Mouse (Mus musculus) Muller cell, postnatal 12 days (primary cell): Measurements from ENCODE around the gene Abcc8.

ENCODE experiments used
- DNase-seq: peaks from one replicate; pipeline ENCODE4 v3.0.0-alpha.2; 2015; ENCODE audit errors: inconsistent ontology term

The Abcc8 gene

GRCm38 (mm10) chr7:46154498-46155488 is 25.0 kb downstream of the Abcc8 start:
- DNase-seq = no peak

GRCm38 (mm10) chr7:46152819-46153351 is 26.9 kb downstream of the Abcc8 start:
- no peak for DNase-seq

GRCm38 (mm10) chr7:46147417-46147816 is 32.4 kb downstream of the Abcc8 start:
- no peak for DNase-seq

- DNase-seq = no peak
Measured at GRCm38 (mm10) chr7:46146675-46147308, 33.0 kb downstream of the Abcc8 start.

- DNase-seq = no peak
Measured at GRCm38 (mm10) chr7:46144061-46144460, 35.8 kb downstream of the Abcc8 start.

GRCm38 (mm10) chr7:46138329-46138930 is 41.4 kb downstream of the Abcc8 start:
- DNase-seq = no peak

GRCm38 (mm10) chr7:46133858-46134257 is 46.0 kb downstream of the Abcc8 start:
- no peak for DNase-seq

GRCm38 (mm10) chr7:46132229-46132628 is 47.6 kb downstream of the Abcc8 start:
- DNase-seq = no peak

GRCm38 (mm10) chr7:46131806-46132205 is 48.0 kb downstream of the Abcc8 start:
- DNase-seq = no peak

GRCm38 (mm10) chr7:46131266-46131665 is 48.6 kb downstream of the Abcc8 start:
- DNase-seq = peak; percentile 45

GRCm38 (mm10) chr7:46130723-46131122 is 49.1 kb downstream of the Abcc8 start:
- DNase-seq = no peak

GRCm38 (mm10) chr7:46129463-46130179 is 50.2 kb downstream of the Abcc8 start:
- DNase-seq = no peak

GRCm38 (mm10) chr7:46128196-46128595 is 51.6 kb downstream of the Abcc8 start:
- DNase-seq = no peak

- no peak for DNase-seq
Measured at GRCm38 (mm10) chr7:46125340-46125739, 54.5 kb downstream of the Abcc8 start.

GRCm38 (mm10) chr7:46124460-46124859 is 55.4 kb downstream of the Abcc8 start:
- no peak for DNase-seq

- no peak for DNase-seq
Measured at GRCm38 (mm10) chr7:46122964-46123363, 56.9 kb downstream of the Abcc8 start.

GRCm38 (mm10) chr7:46117035-46117434 is 62.8 kb downstream of the Abcc8 start:
- no peak for DNase-seq

- DNase-seq = peak; percentile 73
Measured at GRCm38 (mm10) chr7:46116118-46116581, 63.7 kb downstream of the Abcc8 start.

- DNase-seq = no peak
Measured at GRCm38 (mm10) chr7:46113435-46113834, 66.4 kb downstream of the Abcc8 start.

- DNase-seq = no peak
Measured at GRCm38 (mm10) chr7:46111938-46112337, 67.9 kb downstream of the Abcc8 start.

GRCm38 (mm10) chr7:46111212-46111817 is 68.5 kb downstream of the Abcc8 start:
- no peak for DNase-seq
